Mouse (Mus musculus) yolk sac, embryonic 10.5 days (tissue): Measurements from ENCODE around the gene Gm21312.
"Not testable (repeated sequence)": the region's sequence is repeated elsewhere in the genome, so short reads cannot be mapped to it uniquely, and the experiment has no call there.

Experiments
- DNase-seq: peaks from one replicate; pipeline ENCODE4 v3.0.0-alpha.2; 2017; ENCODE audit warnings: low spot score

The Gm21312 gene

DNA sequence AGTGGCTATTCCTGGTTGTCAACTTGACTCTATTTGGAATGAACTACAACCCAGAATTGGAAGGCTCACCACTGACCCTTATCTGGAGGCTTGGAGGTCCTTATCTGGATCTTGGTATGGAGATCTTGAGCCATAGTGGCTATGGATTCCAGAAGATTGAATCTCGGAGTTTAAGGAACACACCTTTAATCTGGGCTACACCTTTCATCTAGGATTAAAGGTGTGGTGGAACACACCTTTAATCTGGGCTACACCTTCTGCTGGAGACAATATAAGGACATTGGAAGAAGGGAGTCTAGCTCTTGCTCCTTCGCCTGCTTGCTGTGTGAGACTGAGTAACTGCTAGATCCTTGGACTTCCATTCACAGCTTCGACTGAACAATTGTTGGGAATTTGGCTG is at the start of gene Gm21312:
Gene Gm21312, plus strand, starts transcription at position 301 of the 400 bp plus-strand sequence.
- not testable (repeated sequence) for DNase-seq

DNA sequence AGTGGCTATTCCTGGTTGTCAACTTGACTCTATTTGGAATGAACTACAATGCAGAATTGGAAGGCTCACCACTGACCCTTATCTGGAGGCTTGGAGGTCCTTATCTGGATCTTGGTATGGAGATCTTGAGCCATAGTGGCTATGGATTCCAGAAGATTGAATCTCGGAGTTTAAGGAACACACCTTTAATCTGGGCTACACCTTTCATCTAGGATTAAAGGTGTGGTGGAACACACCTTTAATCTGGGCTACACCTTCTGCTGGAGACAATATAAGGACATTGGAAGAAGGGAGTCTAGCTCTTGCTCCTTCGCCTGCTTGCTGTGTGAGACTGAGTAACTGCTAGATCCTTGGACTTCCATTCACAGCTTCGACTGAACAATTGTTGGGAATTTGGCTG is 34.1 kb upstream of the Gm21312 start, which contains the start of gene Gm21293:
Gene Gm21293, plus strand, starts transcription at position 301 of the 400 bp plus-strand sequence.
- DNase-seq: not testable (repeated sequence)

DNA sequence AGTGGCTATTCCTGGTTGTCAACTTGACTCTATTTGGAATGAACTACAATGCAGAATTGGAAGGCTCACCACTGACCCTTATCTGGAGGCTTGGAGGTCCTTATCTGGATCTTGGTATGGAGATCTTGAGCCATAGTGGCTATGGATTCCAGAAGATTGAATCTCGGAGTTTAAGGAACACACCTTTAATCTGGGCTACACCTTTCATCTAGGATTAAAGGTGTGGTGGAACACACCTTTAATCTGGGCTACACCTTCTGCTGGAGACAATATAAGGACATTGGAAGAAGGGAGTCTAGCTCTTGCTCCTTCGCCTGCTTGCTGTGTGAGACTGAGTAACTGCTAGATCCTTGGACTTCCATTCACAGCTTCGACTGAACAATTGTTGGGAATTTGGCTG is 25.6 kb upstream of the Gm21312 start, which contains the start of gene Gm6763:
Gene Gm6763, plus strand, starts transcription at position 301 of the 400 bp plus-strand sequence.
- DNase-seq: not testable (repeated sequence)

GRCm38 (mm10) chr10:104159706-104160105 is 17.1 kb upstream of the Gm21312 start, which contains the start of gene Gm8764:
Gene Gm8764, plus strand, starts transcription at chr10:104160006.
- not testable (repeated sequence) for DNase-seq

DNA sequence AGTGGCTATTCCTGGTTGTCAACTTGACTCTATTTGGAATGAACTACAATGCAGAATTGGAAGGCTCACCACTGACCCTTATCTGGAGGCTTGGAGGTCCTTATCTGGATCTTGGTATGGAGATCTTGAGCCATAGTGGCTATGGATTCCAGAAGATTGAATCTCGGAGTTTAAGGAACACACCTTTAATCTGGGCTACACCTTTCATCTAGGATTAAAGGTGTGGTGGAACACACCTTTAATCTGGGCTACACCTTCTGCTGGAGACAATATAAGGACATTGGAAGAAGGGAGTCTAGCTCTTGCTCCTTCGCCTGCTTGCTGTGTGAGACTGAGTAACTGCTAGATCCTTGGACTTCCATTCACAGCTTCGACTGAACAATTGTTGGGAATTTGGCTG is 8.6 kb upstream of the Gm21312 start, which contains the start of gene Gm21304:
Gene Gm21304, plus strand, starts transcription at position 301 of the 400 bp plus-strand sequence.
- not testable (repeated sequence) for DNase-seq

DNA sequence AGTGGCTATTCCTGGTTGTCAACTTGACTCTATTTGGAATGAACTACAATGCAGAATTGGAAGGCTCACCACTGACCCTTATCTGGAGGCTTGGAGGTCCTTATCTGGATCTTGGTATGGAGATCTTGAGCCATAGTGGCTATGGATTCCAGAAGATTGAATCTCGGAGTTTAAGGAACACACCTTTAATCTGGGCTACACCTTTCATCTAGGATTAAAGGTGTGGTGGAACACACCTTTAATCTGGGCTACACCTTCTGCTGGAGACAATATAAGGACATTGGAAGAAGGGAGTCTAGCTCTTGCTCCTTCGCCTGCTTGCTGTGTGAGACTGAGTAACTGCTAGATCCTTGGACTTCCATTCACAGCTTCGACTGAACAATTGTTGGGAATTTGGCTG is 8.4 kb downstream of the Gm21312 start, which contains the start of gene Gm20765:
Gene Gm20765, plus strand, starts transcription at position 301 of the 400 bp plus-strand sequence.
- not testable (repeated sequence) for DNase-seq

- DNase-seq: not testable (repeated sequence)
These were observed 16.9 kb downstream of the Gm21312 start, which contains the start of gene Gm4340 for GRCm38 (mm10) chr10:104193742-104194141. Gene Gm4340, plus strand, starts transcription at chr10:104194042.

DNA sequence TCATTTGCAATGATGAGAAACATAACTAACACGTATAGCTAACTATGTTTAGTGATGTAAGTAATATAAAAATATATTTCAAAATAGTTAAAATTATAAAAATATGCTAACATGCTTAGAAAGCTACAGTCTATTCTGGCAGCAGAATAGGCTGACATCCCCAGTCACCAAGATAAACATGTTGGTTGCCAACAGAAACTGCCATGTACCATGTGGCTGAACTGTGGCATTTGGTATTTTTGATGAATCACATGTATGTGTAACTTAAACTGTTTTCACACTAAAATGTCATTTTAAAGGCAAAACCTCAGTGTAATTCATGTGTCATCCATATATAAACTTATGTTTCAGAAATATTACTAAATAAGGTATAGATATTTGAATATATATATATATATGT is 32.8 kb downstream of the Gm21312 start:
- no peak for DNase-seq

DNA sequence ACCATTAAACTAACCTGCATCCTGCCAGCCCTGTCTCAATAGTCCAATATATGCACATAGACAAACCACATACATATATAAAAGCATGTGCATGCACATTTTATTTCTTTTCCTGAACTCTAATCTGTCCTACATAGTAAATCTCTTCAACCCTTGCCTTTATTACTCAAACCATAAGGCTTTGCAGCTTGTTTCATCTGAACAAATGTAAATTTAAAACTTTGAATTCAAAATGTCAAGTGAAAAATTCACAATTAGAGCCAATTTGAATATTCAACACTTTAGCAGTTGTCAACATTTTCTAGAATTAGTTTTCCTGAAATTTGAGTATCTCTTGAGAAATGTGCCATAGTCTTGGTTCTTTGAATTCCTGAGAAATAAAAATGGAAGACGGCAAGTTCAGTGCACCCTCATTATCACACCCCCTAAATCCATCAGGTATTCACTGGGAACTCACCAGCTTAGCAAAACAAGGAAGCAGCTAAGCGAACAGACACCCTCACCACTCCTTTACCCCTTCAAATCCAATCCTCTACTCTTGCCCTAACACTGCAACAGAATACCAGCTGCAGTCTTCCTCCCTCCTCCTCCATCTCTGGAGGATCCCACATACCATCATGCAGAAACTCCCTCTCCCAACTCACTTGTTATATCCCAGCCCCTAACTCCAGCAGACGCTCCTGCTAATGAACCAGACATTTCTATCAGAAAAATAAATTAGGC is 33.6 kb downstream of the Gm21312 start:
- DNase-seq: no peak

GRCm38 (mm10) chr10:104214527-104214926 is 37.7 kb downstream of the Gm21312 start:
- no peak for DNase-seq

- no peak for DNase-seq
These were observed 43.6 kb downstream of the Gm21312 start for GRCm38 (mm10) chr10:104220303-104221021.
